Mouse (Mus musculus) induced T-regulatory cell, adult 2 months (primary cell): ENCODE data around the gene Srp68.
A peak's percentile ranks its signal among the peaks of the same experiment; 100 is the strongest.
"Not testable (repeated sequence)": the region's sequence is repeated elsewhere in the genome, so short reads cannot be mapped to it uniquely, and the experiment has no call there.

Experiments used
- DNase-seq: peaks from one replicate; pipeline ENCODE4 v3.0.0-alpha.2; 2012; ENCODE audit warnings: low read depth

Srp68 gene

DNA sequence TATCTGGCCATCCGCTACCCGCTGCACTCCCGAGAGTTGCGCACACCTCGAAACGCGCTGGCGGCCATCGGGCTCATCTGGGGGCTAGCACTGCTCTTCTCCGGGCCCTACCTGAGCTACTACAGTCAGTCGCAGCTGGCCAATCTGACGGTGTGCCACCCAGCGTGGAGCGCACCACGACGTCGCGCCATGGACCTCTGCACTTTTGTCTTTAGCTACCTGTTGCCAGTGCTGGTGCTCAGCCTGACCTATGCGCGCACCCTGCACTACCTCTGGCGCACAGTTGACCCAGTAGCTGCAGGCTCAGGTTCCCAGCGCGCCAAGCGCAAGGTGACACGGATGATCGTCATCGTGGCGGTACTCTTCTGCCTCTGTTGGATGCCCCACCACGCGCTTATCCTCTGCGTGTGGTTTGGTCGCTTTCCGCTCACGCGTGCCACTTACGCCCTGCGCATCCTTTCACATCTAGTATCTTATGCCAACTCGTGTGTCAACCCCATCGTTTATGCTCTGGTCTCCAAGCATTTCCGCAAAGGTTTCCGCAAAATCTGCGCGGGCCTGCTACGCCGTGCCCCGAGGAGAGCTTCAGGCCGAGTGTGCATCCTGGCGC lies 9.0 kb upstream of the Srp68 start:
- no peak for DNase-seq

- no peak for DNase-seq
These were observed 8.1 kb upstream of the Srp68 start for GRCm38 (mm10) chr11:116282089-116282488.

DNA sequence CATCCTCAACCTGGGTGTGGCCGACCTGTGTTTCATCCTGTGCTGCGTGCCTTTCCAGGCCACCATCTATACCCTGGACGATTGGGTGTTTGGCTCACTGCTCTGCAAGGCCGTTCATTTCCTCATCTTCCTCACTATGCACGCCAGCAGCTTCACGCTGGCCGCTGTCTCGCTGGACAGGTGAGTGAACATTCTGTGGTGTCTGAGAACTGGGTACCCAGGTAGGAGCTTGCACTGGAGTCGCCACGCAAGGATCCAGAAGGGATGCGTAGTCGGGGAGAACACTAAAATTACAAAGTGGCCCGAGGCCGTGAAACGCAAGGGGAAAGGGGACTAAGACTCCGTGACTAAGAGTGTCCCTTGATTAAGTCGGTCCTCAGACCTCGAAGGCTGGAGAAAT lies 7.7 kb upstream of the Srp68 start:
- DNase-seq: no peak

DNA sequence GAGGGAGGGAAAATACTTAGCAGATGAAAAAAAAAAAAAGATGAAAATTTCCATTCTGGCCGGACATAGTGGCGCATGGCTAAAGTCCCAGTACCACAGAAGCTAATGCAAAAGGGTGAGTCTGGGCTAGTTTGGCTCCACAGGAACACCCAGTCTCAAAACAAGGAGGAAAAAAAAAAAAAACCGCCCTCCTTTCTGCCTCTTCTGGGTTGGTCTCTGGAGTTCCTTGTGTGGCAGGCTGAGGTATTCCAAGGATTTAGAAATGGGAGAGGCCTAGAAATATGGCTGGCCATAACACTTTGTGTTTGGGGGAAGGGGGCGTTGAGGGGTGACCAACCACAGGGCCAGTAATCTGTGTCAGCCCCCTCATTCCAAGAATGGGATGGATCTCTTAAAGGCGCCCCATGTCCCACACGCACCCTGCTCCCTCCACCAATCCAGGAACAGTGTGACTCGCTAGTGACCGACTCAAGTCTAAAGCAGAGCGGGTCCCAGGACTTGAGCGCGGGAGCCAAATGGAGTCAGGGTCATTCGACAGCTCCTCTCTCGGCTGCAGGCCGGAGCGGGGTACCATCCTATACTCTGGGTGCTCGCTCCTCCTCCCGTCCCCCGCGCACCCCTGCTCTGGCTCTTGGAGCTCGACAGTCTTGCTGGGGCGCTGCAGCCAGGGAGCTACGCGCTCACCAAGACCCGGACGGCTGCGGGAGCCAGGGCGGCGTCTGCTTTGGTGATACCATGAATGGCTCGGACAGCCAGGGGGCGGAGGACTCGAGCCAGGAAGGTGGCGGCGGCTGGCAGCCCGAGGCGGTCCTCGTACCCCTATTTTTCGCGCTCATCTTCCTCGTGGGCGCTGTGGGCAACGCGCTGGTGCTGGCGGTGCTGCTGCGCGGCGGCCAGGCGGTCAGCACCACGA lies 7.0 kb upstream of the Srp68 start, which contains the start of gene Galr2:
Galr2 (plus strand) TSS at position 189 of the 913 bp plus-strand sequence.
- no peak for DNase-seq

GRCm38 (mm10) chr11:116277184-116277583 lies 3.2 kb upstream of the Srp68 start:
- DNase-seq: not testable (repeated sequence)

DNA sequence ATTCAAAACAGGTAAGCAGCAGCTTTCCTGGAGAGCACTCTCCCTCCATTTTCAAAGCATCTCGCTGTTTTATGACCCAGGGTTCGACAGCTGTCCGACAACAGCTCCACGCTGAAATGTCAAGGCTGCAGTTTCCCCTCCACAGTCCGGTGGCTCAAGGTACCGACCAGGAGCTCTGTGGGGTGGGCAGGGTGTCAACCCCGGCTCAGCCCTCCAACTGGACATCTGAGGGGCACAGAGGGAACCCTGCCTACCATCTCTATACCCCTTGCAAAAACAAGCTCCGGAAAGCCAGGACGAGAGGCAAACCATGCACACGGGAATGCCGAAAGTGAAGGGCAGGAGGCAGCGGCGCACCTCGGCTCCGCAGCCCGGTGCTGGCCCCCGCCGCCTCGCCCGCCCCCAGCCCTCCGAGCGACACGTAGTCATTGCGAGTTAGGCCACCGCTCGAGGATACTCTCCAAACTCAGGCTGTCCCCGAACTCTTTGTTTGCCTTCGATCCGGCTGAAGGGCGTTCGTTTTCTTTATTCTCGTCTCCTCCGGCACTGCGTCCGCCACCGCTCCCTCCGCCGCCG lies 460 bp downstream of the Srp68 start:
- DNase-seq: no peak

GRCm38 (mm10) chr11:116272589-116273468 lies 1.2 kb downstream of the Srp68 start:
- DNase-seq: no peak

DNA sequence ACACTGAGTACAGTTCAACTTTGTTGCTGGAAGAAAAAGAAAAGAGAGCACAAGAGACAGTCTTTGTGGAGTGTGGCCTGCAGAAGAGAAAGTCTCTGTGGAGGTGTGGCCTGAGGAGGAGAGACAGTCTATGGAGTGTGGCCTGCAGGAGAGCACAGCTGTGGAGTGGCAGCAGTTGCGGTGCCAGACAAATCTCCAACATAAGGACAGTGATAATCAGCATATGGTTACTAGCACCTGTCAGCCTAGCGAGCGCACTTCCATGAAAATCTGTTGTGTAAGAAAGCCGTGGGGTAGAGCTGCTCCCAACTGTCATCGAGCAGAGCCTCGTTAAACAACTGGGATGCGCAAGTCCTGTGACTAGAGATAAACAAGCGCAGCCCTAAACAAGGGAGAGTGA lies 4.5 kb downstream of the Srp68 start:
- no peak for DNase-seq

- no peak for DNase-seq
These were observed 5.7 kb downstream of the Srp68 start for GRCm38 (mm10) chr11:116268313-116268712.

GRCm38 (mm10) chr11:116267637-116268036 lies 6.4 kb downstream of the Srp68 start:
- DNase-seq: no peak

DNA sequence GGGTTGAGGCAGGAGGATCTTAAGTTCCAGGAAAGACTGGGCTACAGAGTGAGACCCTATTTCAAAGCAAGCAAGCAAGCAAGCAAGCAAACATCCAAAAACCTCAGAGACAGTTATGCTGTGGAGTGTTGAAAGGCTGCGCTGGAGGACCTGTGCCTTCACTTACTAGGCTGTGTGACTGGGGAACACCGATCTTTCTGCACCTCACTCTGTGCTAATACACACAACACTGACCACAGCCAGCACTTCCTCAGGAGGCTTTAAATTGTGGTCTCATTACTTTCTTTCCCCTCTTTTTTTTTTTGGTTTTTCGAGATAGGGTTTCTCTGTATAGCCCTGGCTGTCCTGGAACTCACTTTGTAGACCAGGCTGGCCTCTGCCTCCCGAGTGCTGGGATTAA lies 8.2 kb downstream of the Srp68 start:
- DNase-seq: no peak

GRCm38 (mm10) chr11:116265352-116265751 lies 8.7 kb downstream of the Srp68 start:
- peak; percentile 69 for DNase-seq

DNA sequence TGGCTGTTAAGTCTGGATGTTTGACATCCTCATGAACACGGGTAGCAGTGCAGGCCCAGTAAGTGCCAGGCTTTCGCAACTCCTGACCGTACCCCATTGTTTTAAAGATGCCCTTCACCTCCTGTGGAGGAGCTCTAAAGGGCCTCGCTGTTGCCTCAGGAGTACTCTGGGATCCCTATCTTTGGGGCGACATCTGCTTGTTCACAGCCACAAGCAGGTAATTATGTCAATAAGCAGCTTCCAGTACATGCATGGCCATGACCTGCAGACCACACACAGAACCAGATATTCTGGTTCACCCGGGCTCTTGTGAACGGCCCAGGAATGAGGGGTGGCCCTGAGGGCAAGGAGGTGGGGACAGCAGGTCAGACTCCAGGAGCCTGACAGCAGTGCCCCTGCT lies 13.8 kb downstream of the Srp68 start:
- no peak for DNase-seq

GRCm38 (mm10) chr11:116259461-116259860 lies 14.6 kb downstream of the Srp68 start:
- DNase-seq: peak; percentile 38

DNA sequence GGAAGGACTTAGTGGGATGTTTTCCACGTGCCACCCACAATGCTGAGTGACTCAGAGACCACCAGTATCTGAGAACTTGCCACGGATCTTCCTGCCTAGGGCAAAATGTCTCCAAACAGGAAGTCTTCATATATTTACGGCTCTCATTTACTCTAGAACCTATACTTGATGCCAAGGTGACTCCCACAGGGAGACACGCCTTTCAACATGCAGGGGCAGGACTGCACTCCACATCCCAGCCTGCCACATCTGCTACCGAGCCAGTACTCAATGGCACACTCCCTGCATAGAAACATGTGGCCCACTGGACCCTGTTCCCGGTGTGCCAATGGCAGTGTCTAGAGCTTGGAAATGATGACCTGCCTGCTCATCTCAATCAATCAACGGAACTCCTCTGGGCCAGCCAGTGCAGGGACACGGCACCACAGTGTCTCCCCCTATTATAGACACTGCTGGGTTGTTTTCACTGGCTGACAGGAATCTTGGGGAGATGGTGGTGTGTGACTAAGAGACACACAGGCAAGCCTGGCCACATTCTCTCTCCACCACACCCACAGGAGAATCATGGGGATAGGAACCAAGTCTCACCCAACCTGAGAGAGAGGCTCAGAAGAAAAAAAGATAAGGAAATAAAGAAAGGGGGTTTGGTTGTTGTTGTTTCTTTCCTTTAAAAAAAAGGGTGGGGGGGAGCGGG lies 17.9 kb downstream of the Srp68 start:
- no peak for DNase-seq

DNA sequence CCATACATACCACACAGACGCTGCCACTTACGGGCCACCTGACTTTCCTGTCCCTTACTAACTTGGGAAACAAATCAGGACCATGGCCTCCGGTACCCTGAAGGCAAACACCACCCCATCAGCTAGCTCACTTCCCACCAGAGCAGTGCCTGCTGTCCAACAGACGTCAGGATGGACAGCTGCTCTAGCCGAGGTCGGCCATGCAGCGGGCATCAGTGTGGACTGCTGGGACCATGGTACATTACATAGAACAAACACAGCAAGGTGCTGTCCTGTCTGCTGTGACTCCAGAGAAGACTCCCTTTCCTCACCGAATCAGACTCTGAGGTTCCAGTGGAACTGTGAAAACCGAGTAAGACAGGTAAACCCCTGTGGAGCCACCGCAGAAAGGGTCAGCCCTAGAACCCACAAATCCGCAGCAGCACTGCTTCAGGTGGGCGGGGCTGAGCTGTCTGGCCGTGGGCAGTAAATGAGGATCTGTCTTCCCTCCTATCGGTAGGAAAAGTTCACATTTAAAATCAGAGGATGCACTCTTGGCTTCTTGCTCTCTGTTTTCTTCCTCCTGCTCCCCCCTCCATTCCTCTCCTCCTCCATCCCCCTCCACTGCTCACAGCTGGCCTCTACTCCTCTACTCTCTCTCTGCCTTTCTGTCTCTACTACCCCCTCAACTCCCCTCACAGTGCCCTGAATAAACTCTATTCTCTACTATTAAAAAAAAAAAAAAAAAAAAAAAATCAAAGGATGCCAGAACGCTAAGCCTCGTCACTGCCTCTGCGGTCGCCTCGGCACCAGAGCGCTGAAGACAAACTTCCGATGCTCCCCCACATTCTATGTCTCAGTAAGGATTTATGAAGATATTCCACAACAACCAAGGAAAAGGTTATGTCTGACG lies 18.7 kb downstream of the Srp68 start:
- peak; percentile 73 for DNase-seq

DNA sequence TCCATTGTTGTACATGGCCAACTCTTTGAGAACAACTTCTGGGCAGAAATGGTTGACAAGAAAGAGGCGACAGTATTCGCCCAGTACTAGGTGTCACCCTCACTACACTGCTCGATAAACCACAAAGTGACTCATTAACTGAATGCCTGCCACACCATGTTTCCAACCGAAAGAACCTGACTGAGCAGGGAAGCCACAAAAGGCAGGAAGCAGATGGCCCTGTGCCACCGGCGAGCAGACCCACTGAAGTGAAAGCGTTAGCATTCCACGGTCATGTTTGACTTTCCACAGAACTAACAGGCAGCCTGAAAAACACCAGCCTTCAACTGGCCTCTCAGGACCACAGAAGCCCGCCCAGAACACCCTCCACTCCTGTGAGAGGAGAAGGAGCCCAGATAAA lies 19.4 kb downstream of the Srp68 start:
- peak; percentile 86 for DNase-seq

- peak; percentile 26 for DNase-seq
These were observed 20.9 kb downstream of the Srp68 start for GRCm38 (mm10) chr11:116253076-116253600.

DNA sequence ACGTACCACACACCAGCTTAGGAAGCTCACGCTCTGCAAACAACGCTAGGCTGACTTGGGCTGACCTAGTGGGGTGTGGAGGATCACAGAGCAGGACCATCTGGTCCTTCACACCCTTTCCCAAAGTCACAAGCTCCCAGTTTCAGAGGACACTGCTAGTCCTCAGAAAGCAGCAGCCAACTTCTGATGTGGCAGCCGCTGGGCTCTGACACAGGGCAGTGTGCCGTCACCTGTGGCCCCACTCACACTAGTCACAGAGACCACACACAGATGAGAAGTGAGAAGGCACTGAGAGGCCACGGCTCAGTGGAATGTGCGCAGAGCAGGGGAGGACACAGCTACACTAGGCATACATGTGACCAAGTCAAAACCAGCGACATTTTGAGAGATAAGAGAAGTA lies 23.1 kb downstream of the Srp68 start:
- no peak for DNase-seq
